Comparison of ENCODE assay signal across 8 mouse cellular contexts in genomic region chr12:106474501-106475165, GRCm38 (mm10).
DNase-seq lines count a peak whose midpoint lies in the region; ATAC-seq and TF ChIP-seq lines count a peak whose summit lies in the region.

No protein-coding gene starts in this region.

- peaks cover 37% of the 10 kb centered on the region for H3K27me3 ChIP-seq in intestine, postnatal 0 days (replicated peaks; ENCODE audit: control insufficient read depth, insufficient read depth, low read length)
- peaks cover 24% of the 10 kb centered on the region for H3K27me3 ChIP-seq in intestine, embryonic 15.5 days (replicated peaks)

- TF ChIP-seq POLR2A in lung, adult 2 months (IDR thresholded peaks at IDR 0.05; ENCODE audit: borderline replicate concordance, extremely low read depth, low read depth, low read length), result no peak

- H3K4me1 ChIP-seq in intestine, postnatal 0 days (replicated peaks; ENCODE audit: control insufficient read depth, insufficient read depth, low read length), result no peaks in the 10 kb centered on the region
- 0 out of 2 replicates have a peak, but pooled peaks cover 6% of the 10 kb centered on the region for H3K4me1 ChIP-seq in intestine, embryonic 15.5 days (replicated peaks)
- H3K4me1 ChIP-seq in lung, adult 2 months (ENCODE audit: control insufficient read depth, insufficient read depth, low read length), result no peaks in the 10 kb centered on the region

- no peak overlapping the region for H3K4me2 ChIP-seq in intestine, postnatal 0 days (replicated peaks; ENCODE audit: low read depth)
- H3K4me2 ChIP-seq in intestine, embryonic 15.5 days (replicated peaks), result no peak overlapping the region

- no peak overlapping the region for H3K27ac ChIP-seq in intestine, postnatal 0 days (ENCODE audit: low read depth, low read length)
- no peak overlapping the region for H3K27ac ChIP-seq in intestine, embryonic 15.5 days

- H3K9ac ChIP-seq in intestine, postnatal 0 days (ENCODE audit: low read depth, low read length), result no peak overlapping the region
- H3K9ac ChIP-seq in intestine, embryonic 15.5 days, result no peak overlapping the region

- 0 out of 2 replicates have a peak, but pooled peaks have one; percentile 3 for TF ChIP-seq CTCF in intestine, postnatal 0 days (IDR thresholded peaks at IDR 0.05; ENCODE audit: low read depth)
- TF ChIP-seq CTCF in lung, adult 2 months (IDR thresholded peaks at IDR 0.05; ENCODE audit: insufficient read depth, low read length), result no peak

- intact Hi-C loops in left cerebral cortex, postnatal 14 days (cut with DNase I), result loop anchor here (5.0 kb wide), 2 partner anchors 97 to 1523 kb away; no protein-coding TSS in a partner anchor
- intact Hi-C loops in gastrocnemius, postnatal 14 days (cut with DNase I; ENCODE audit: low total_unique reads), result no loop called here

- WGBS in intestine, postnatal 0 days, result 17% methylated on average over 24 of the region's 24 CpGs
- WGBS in intestine, embryonic 15.5 days, result 15% methylated on average over 24 of the region's 24 CpGs
- WGBS in lung, adult 2 months, result 12% methylated on average over 24 of the region's 24 CpGs

- ATAC-seq in intestine, postnatal 0 days, result no peak
- no peak for ATAC-seq in intestine, embryonic 15.5 days

- H3K36me3 ChIP-seq in intestine, postnatal 0 days (ENCODE audit: control insufficient read depth, insufficient read depth), result no peaks in the 10 kb centered on the region
- no peaks in the 10 kb centered on the region for H3K36me3 ChIP-seq in intestine, embryonic 15.5 days

- peak; percentile 52 for DNase-seq in embryo, embryonic 9.5 days (ENCODE audit: extremely low spot score)
- peak; percentile 53 to 66 for DNase-seq in left cerebral cortex, postnatal 14 days (ENCODE audit: low spot score in 2 of 2)
- peak; percentile 56 for DNase-seq in retina, postnatal 1 day
- no peak for DNase-seq in gastrocnemius, postnatal 14 days
- no peak for DNase-seq in adrenal gland, postnatal 10 days
- DNase-seq in lung, adult 2 months, result no peak

- H3K9me3 ChIP-seq in intestine, postnatal 0 days (ENCODE audit: control insufficient read depth), result no peaks in the 10 kb centered on the region
- H3K9me3 ChIP-seq in intestine, embryonic 15.5 days, result no peaks in the 10 kb centered on the region

- H3K4me3 ChIP-seq in intestine, postnatal 0 days (ENCODE audit: low read depth, low read length), result no peak overlapping the region
- no peak overlapping the region for H3K4me3 ChIP-seq in intestine, embryonic 15.5 days (replicated peaks)
- no peak overlapping the region for H3K4me3 ChIP-seq in lung, adult 2 months (replicated peaks; ENCODE audit: extremely low read depth, low read depth, low read length)

Comparison
In these comparisons a context has a peak if more than half of its experiments do, and no peak if none do; other contexts are left out.
1. DNase-seq: peak in embryo, embryonic 9.5 days (single experiment), left cerebral cortex, postnatal 14 days (2 of 2) and retina, postnatal 1 day (single experiment); none in gastrocnemius, postnatal 14 days (single experiment), adrenal gland, postnatal 10 days (single experiment) and lung, adult 2 months (single experiment).